Mouse (Mus musculus) lung, postnatal 0 days (tissue): Measurements from ENCODE around the gene Skp2.

ENCODE experiments used
- CTCF ChIP-seq: IDR thresholded peaks from 2 replicates; pipeline ENCODE4 v1.5.1; 2016; ENCODE audit warnings: antibody characterized with exemption, mild to moderate bottlenecking
- EP300 ChIP-seq: IDR thresholded peaks from 2 replicates; pipeline ENCODE4 v1.6.1; 2016; ENCODE audit warnings: antibody characterized with exemption, mild to moderate bottlenecking, control low read depth

DNA sequence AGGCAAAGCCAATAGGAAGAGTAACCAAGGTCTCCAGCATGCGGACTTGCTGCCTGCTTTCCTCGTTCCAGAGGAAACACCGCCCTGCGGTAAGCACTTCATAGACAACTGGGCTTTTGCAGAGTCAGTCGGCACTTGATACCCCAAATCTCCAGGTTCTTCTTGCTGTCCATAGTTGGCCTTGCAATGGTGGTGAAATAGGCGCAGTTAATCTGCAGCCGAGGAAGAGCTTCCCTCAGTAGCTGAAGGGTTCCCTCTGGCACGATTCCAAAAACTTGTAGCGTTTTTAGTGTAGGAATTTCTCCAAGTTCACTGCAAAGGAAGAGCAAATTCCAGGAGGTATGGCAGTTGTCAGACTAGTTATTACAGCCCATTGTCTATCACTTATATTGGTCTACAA is 41.7 kb downstream of the Skp2 start:
- TF ChIP-seq CTCF (no peak), EP300 (no peak)
